Mouse (Mus musculus) embryonic fibroblast, embryonic 13.5 days (primary cell): ENCODE measurements around the gene Apoo.

ENCODE experiments used
- CTCF ChIP-seq: IDR thresholded peaks from 2 replicates; pipeline ENCODE4 v1.5.1; 2011; ENCODE audit warnings: mild to moderate bottlenecking, control low read depth, low read length, moderate library complexity, borderline replicate concordance; ENCODE audit not compliant: insufficient read depth
- POLR2A ChIP-seq: IDR thresholded peaks from 2 replicates; pipeline ENCODE4 v1.6.1; 2011; ENCODE audit warnings: low read depth, mild to moderate bottlenecking, control low read depth, low read length, moderate library complexity

DNA sequence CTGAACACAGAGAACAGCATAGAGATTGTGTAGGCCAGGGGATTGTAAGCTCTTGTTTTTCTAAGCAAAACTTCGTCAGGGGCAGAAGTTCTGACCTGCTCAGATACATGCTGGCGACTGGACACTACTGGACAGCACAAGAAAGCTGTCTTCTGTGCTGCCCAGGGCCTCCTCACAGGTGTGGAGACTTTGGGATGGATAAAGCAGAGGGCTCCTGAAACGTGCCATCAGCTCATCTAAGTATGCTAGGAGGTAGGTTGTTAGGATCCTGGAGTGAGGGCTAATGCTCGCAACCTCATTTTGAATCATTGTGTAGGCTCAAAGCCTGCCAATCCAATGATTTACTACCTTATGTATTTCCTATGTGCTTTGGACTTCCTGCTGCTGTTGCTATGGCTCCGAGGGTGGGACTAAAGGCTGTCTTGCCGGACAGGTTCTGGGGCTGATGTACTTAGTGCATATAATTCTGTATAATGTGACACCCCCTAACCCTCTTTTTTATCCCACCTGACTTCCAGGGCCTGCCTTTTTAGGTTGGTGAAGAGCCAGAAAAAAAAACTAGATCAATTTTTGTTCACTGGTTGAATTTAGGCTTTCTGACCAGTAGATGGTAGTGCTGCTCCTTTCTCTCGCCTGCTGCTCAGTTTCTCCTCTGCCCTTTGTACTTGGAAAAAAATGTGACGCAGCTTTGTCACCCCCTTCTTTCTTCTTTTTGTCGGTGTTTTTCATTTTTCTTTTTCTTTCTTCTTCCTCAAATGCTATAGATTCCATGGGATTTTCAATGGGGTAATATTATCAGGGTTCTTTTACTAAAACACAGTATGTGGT, 64.8 kb downstream of the Apoo start:
- no peak for TF ChIP-seq CTCF
- TF ChIP-seq POLR2A: no peak
